Mouse (Mus musculus): Measurements from ENCODE around the gene Hadha.

Hadha gene

DNA sequence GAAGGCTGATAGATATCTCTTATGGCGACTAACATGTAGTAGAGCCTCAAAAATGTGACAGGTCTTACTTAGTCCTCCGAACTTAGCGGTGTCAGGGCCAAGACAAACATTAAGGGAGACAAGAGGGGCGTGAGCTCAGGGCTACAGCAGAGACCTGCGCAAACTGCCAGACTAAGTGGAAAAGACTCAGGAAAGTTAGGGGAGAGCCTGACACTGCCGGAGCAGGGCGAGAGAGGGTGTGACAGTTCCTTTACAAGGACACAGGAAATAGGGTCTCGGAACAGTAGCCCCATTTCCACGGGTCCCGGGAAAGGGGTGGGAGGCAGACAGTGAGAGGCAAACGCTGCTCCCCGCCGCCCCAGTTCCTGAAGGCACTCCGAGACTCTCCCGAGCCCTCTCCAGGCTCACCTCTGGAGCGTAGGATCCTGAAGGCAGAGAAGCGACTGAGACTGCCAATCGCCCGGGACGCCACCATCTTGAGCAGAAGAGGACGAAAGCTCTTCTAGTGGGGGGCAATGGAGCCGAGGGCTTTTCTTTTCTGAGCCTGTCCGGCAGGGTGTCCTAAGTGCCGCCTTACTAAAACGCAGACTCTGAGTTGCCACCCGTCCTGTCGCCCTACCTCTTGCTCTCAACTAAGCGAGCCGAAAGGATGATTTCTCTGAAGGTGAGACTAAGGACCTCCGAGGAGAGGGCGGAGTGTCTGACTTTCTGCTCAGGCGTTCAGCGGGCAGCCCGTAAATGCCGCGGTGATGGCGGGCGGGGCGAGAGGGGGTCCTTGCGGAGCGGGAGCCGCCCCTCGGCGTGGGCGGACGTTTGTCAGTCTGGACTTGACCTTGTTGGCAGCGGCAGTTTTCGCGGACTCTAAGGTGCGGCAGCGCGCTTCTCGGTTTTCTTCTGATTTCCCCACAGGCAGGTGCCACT is at the start of gene Hadha, which contains the start of gene Hadhb:
Gene Hadha, minus strand, starts transcription at position 689 of the 921 bp plus-strand sequence.
Gene Hadhb, plus strand, starts transcription at position 775 of the 921 bp plus-strand sequence.
- DNase-seq (ENCODE audit: low spot score in 2 of 2), result peak; percentile 73 to 90

DNA sequence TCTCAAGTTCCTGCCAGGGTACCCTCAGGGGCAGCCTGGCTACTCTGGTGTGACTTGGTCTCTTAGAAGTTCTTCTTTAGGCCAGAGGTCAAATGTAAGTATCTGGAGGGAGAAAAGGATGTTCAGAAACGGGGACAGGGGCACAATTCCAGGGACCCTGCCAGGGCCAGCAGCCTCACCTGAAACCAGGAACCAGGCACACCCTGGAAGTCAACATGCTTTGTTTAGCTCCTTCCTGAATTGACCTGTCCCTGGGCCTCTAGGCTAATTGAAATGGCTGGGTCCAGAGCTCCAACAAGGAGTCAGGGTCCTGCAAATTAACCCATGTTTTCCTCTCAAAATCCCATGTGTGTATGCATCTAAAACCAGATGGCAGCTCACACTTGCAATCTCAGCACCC is 49.5 kb upstream of the Hadha start:
- no peak for DNase-seq (ENCODE audit: low spot score in 2 of 2)

DNA sequence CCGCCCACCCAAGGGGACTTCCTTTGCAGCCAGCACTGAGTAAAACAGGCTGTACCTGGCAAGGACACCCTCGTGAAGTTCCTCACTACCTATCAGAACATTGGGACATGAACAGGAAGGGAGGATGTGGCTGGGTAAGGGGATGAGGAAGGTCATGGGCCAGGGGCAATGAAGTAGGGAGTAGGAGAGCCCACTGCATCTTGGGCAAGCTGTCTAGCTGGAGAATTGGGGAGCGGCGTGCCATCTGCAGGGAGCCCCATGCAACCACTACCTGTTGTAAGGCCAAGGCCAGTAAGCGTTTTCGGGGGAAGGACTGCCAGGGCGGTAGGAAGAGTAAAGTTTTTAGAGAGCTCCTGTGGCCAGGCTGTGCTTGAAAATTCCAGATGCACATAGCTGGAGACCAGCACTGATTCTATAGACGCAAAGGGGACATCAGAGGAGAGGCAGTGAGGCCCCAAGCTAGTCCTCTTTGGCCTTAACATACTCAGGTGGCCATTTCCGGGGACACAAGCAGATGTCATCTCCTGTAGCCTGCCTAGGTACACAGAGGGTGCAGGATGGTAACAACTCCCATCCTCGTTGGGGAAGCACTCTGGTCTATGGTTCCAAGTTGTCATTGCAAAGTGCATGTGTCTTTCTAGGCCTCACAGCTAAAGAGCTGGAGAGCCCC is 48.4 kb upstream of the Hadha start:
- DNase-seq (ENCODE audit: low spot score in 2 of 2), result no peak

DNA sequence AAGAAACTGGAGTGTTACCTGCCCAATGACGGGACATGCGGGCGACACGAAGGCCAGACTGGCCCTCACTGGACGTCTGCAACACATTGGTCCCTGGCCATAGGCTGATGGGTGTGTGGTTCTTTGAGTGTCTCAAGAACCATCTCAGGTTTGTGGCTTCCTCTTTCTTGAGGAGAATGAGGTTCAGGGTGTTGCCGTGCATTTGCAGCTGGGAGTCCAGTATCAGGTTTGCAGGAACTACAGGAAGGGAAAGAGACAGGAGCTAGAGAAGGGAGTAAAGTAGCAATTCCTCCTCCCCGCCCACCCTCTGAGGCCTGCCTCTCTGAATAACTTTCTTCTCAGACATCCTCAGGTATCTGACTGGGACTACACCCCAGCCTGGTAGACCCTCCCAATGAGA is 47.3 kb upstream of the Hadha start:
- DNase-seq (ENCODE audit: low spot score in 2 of 2), result no peak

- DNase-seq (ENCODE audit: low spot score in 2 of 2), result peak in 1 of 2 experiments; percentile 47
Measured at GRCm38 (mm10) chr5:30201521-30201920, 46.6 kb upstream of the Hadha start.

- DNase-seq (ENCODE audit: low spot score in 2 of 2), result no peak
Measured at GRCm38 (mm10) chr5:30198257-30198656, 43.3 kb upstream of the Hadha start.

DNA sequence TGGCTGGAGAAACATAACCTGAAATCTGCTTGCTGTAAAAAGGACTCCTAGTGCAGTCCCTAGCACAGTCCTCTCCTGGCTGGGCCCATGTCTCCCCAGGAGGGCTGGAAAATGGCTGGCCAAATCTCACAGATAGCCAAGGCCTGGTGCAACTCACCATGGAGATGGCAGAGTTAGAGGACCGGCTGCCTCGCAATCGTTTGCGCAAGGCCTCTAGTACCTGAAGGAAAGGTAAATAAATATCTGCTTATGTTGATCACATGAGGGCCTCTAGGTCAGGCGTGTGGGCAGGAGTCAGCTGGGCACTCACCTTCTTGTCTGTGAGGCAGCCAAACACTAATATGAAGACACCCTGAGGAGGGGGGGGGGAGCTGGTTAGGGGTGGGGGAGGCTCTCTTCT is 40.4 kb upstream of the Hadha start:
- no peak for DNase-seq (ENCODE audit: low spot score in 2 of 2)

DNA sequence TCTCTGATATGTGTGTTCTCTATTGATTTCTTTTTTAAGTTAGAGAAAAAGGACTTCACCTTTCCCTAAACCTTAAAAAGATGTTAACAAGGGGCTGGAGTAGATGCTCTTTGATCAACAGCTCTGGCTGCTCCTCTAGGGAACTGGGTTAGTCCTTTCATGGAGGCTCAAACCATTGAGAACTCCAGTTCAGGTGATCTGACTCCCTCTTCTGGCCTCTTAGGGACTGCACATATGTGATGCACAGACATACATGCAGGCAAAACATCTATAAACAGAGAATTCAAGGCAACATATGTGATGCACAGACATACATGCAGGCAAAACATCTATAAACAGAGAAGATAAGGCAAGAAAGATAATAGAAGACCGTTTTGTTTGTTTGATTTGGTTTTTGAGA is 37.5 kb upstream of the Hadha start:
- no peak for DNase-seq (ENCODE audit: low spot score in 2 of 2)

GRCm38 (mm10) chr5:30187687-30188485 is 32.9 kb upstream of the Hadha start:
- DNase-seq (ENCODE audit: low spot score in 2 of 2), result no peak

- no peak for DNase-seq (ENCODE audit: low spot score in 2 of 2)
Measured at GRCm38 (mm10) chr5:30175811-30176210, 20.8 kb upstream of the Hadha start.

DNA sequence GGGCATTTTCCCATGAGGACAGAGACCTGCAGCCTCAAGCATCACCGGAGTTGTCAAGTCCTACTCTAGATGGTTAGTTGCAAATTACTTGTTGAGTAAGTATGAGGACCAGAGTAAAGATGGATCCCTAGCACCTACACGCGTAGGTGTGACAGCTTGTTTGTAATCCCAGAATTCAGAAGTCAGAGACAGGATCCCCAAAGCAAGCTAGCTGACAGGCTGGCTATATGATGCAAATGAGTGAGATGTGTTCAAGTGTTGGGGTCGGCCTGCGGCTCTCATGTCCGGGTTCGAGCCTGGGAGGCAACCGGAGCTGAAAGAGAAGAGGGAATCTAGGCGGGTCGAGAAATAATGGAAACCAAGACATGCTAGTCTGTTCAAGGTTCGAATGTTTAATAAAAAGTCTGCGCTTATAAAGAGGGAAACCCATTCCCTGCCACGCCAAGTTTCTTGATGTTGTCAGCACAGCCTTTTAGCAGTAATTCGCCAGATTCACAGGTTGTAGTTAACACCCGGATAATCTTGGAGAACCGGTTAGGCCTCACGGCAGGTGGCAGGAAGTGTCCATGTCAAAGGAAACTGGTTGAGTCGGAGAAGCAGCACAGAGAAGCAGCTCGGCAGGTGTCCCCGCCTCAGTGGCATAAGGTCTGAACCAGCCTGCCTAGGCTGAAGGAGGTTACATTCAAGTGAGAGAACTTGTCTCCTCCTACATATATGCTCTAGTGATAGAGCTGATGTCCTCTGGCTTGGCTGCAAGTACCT is 18.1 kb upstream of the Hadha start:
- DNase-seq (ENCODE audit: low spot score in 2 of 2), result no peak

DNA sequence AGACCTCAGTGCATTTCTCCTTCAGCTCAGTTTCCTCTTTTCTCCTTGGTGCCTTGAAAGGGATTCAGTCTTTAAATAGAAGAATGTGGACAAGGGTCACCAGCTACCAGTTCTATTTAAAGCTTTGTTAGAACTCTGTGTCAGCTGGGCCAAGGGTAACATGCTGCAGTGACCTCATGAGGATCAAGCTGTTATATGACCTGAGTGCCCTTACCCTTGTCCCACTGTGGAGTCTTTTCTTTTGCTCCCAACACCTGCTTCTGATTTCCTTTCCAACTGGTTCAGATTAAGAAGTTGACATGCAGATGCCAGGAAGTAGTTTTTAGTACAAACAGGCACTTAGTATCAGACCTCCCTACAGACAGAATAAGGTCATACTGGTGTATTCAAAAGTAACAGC is 17.2 kb upstream of the Hadha start:
- no peak for DNase-seq (ENCODE audit: low spot score in 2 of 2)

GRCm38 (mm10) chr5:30170303-30170940 is 15.5 kb upstream of the Hadha start:
- DNase-seq (ENCODE audit: low spot score in 2 of 2), result no peak

- DNase-seq (ENCODE audit: low spot score in 2 of 2), result no peak
Measured at GRCm38 (mm10) chr5:30165234-30165946, 10.4 kb upstream of the Hadha start.

DNA sequence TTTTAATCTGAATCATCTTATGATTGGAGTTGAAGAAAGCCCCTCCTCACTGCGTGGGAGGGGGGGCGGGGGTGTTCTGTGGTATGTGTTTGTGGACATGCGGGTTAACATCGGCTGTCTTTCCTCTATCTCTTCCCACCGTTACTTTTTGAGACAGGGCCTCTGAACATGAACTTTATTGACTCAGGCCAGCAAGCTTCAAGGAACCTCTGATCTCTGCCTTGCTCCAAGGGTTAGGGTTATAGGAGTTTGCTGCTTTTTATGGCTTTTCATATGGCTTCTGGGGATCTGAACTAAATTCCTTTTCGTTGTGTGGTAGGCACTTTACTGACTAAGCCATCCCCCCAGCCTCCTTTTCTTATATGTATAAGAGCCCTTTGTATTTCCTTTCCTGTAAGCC is 7.4 kb upstream of the Hadha start:
- DNase-seq (ENCODE audit: low spot score in 2 of 2), result no peak

DNA sequence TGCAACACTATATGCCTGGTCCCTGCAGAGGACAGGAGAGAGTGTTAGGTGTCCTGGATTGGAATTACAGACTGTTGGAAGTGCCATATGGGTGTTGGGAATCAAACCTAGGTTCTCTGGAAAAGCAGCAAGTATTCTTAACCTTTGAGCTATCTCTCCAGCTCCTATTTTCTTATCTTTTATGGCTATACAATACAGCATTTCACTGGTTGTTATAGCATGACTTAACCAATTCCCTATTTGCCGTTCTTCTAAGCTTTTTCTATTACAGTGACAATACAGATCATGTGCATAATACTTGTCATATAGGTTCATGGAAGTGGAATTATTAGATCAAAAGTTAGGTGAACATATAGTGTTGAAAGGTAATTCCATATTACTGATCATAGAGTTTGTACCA is 6.9 kb upstream of the Hadha start:
- DNase-seq (ENCODE audit: low spot score in 2 of 2), result no peak

DNA sequence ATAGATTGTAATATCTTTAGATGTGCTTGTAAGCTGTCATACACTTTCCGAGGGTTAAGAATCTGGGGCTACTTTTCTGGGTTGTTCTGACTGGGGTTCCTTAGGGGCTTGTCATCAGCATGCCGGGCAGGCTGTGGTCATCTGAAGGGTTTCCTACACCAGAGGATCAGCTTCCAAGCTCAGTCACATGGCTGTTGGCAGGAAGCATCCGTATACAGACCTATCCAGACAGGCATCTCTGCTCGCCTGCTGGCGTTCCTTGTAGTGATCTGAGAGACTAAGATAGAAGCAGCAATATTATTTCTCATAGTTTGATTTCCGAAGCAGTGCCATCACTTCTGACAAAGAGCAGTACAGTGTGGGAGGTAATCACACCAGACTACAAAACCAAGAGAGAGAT is 4.6 kb upstream of the Hadha start:
- no peak for DNase-seq (ENCODE audit: low spot score in 2 of 2)

GRCm38 (mm10) chr5:30155821-30156629 is 1.1 kb upstream of the Hadha start:
- no peak for DNase-seq (ENCODE audit: low spot score in 2 of 2)

GRCm38 (mm10) chr5:30155395-30155792 is 432 bp upstream of the Hadha start:
- DNase-seq (ENCODE audit: low spot score in 2 of 2), result no peak

All from cerebellum, postnatal 4 days (tissue).